8 mouse cellular contexts compared by ENCODE assay signal in the genomic region with DNA sequence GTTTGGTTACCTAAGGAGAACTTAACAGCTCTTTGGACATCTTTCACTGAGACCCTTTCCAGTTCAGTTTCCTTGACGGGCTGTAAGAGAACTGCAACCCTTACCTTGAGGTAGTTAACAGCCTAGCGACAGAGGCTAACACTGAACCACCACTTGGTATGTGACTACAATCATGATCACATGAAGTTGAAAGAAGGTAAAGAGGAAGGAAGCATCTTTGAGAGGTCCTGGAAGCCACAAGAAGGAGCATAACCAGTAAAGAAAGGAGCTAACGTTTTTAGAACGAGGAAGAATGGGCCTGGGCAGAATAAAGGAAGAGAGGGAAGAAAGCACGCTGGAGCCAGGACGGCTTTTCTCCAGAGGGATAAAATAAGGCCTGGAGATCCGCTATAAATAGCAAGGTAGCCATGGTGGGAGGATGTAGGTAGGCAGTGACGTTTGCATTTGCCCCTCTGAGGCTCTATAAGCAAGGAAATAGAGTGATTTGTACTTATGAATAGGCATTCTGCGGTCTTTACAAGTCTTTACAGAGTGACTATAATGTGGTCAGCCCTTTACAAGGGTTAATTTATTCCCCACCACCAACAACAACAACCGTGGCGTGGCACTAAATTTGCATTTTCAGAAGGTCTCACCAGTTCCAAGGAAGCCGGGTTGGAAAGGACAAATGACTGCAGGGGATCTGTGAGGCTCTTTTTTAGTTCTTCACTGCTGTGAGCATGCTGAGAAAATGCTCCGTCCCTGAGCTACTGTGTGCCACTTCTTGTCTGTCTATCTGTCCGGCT. TPM values are rescaled to one million over a fixed set of nuclear protein-coding genes. Genes with fewer than 3 reads are reported as not detected.
DNase-seq lines count a peak whose midpoint lies in the region; ATAC-seq and TF ChIP-seq lines count a peak whose summit lies in the region.

No protein-coding gene starts in this region.

- TF ChIP-seq EP300 in MEL (IDR thresholded peaks at IDR 0.05; ENCODE audit: low read depth in 1 of 2, low read length in 2 of 2) = peak in 1 of 2 experiments; percentile 7; a peak in 3 of 4 replicates

- H3K4me1 ChIP-seq in heart, embryonic 14.5 days (ENCODE audit: control insufficient read depth in 2 of 2, insufficient read depth in 2 of 2, low read length in 2 of 2) = peaks cover 25 to 41% of the 10 kb centered on the region in 2 experiments
- H3K4me1 ChIP-seq in MEL (ENCODE audit: control insufficient read depth in 1 of 2, insufficient read depth in 2 of 2, low read length in 2 of 2) = peaks cover 21 to 48% of the 10 kb centered on the region in 2 experiments
- peaks cover 15% of the 10 kb centered on the region for H3K4me1 ChIP-seq in forebrain, embryonic 15.5 days
- peaks cover 43% of the 10 kb centered on the region for H3K4me1 ChIP-seq in liver, embryonic 15.5 days (replicated peaks)
- peaks cover 12% of the 10 kb centered on the region for H3K4me1 ChIP-seq in stomach, embryonic 16.5 days (ENCODE audit: control insufficient read depth, insufficient read depth, low read length)

- peak overlapping the region; percentile 96 for H3K4me2 ChIP-seq in heart, embryonic 14.5 days (ENCODE audit: low read length)
- H3K4me2 ChIP-seq in forebrain, embryonic 15.5 days (replicated peaks) = peak overlapping the region; percentile 99
- peak overlapping the region; percentile 100 for H3K4me2 ChIP-seq in liver, embryonic 15.5 days
- peak overlapping the region; percentile 94 for H3K4me2 ChIP-seq in stomach, embryonic 16.5 days (ENCODE audit: low read depth, low read length)

- DNase-seq in heart, adult 18-20 months = no peak
- no peak for DNase-seq in MEL (ENCODE audit: low read depth, low spot score)
- no peak for DNase-seq in spleen, postnatal 10 days (ENCODE audit: low spot score in 2 of 2)
- no peak for DNase-seq in spleen, adult 18-20 months

- peak overlapping the region; percentile 65 to 70 for H3K4me3 ChIP-seq in heart, embryonic 14.5 days (ENCODE audit: control insufficient read depth in 1 of 2, insufficient read depth in 1 of 2, low read depth in 1 of 2, low read length in 2 of 2)
- H3K4me3 ChIP-seq in MEL (ENCODE audit: control insufficient read depth in 1 of 2, insufficient read depth in 1 of 2, low read depth in 2 of 2, low read length in 2 of 2) = peak overlapping the region; percentile 30 to 42
- peak overlapping the region; percentile 78 for H3K4me3 ChIP-seq in forebrain, embryonic 15.5 days
- H3K4me3 ChIP-seq in liver, embryonic 15.5 days (replicated peaks) = peak overlapping the region; percentile 72
- peak overlapping the region; percentile 86 for H3K4me3 ChIP-seq in stomach, embryonic 16.5 days (replicated peaks; ENCODE audit: low read length)

- peaks cover 5% of the 10 kb centered on the region; the same call in 1 of the 2 replicates for H3K36me3 ChIP-seq in heart, embryonic 14.5 days (ENCODE audit: control insufficient read depth, insufficient read depth, low read length)
- peaks cover 0 to 47% of the 10 kb centered on the region in 2 experiments; a peak in 2 of 4 replicates for H3K36me3 ChIP-seq in MEL (ENCODE audit: control insufficient read depth in 1 of 2, insufficient read depth in 2 of 2, low read length in 2 of 2)
- H3K36me3 ChIP-seq in forebrain, embryonic 15.5 days = no peaks in the 10 kb centered on the region
- H3K36me3 ChIP-seq in liver, embryonic 15.5 days (replicated peaks) = no peaks in the 10 kb centered on the region
- no peaks in the 10 kb centered on the region for H3K36me3 ChIP-seq in stomach, embryonic 16.5 days (ENCODE audit: control insufficient read depth, insufficient read depth, low read length)

- no peaks in the 10 kb centered on the region for H3K9me3 ChIP-seq in heart, embryonic 14.5 days (ENCODE audit: control insufficient read depth, low read length)
- no peaks in the 10 kb centered on the region for H3K9me3 ChIP-seq in MEL (replicated peaks; ENCODE audit: insufficient read depth, low read length)
- H3K9me3 ChIP-seq in forebrain, embryonic 15.5 days = no peaks in the 10 kb centered on the region
- H3K9me3 ChIP-seq in liver, embryonic 15.5 days (replicated peaks) = no peaks in the 10 kb centered on the region
- no peaks in the 10 kb centered on the region for H3K9me3 ChIP-seq in stomach, embryonic 16.5 days (replicated peaks; ENCODE audit: control insufficient read depth, low read length)

- H3K79me2 ChIP-seq in MEL (ENCODE audit: control insufficient read depth, insufficient read depth, low read length, poor library complexity) = peaks cover 6% of the 10 kb centered on the region

- H3K27me3 ChIP-seq in heart, embryonic 14.5 days (ENCODE audit: control insufficient read depth, insufficient read depth, low read length) = no peaks in the 10 kb centered on the region
- no peaks in the 10 kb centered on the region for H3K27me3 ChIP-seq in MEL (ENCODE audit: control insufficient read depth in 1 of 2, insufficient read depth in 2 of 2, low read length in 2 of 2)
- no peaks in the 10 kb centered on the region for H3K27me3 ChIP-seq in forebrain, embryonic 15.5 days
- H3K27me3 ChIP-seq in liver, embryonic 15.5 days = no peaks in the 10 kb centered on the region; the same call in 1 of the 2 replicates
- H3K27me3 ChIP-seq in stomach, embryonic 16.5 days (ENCODE audit: control insufficient read depth, insufficient read depth, low read length) = no peaks in the 10 kb centered on the region

- no peak for TF ChIP-seq RAD21 in MEL (IDR thresholded peaks at IDR 0.05; ENCODE audit: low read depth, low read length)

- peak overlapping the region; percentile 60 for H3K9ac ChIP-seq in heart, embryonic 14.5 days (ENCODE audit: low read length)
- peak overlapping the region; percentile 78 for H3K9ac ChIP-seq in MEL (ENCODE audit: control insufficient read depth, low read depth, low read length, poor library complexity, severe bottlenecking)
- H3K9ac ChIP-seq in forebrain, embryonic 15.5 days (replicated peaks) = peak overlapping the region; percentile 58; the same call in 1 of the 2 replicates
- peak overlapping the region; percentile 13; the same call in 1 of the 2 replicates for H3K9ac ChIP-seq in liver, embryonic 15.5 days
- H3K9ac ChIP-seq in stomach, embryonic 16.5 days (ENCODE audit: low read length) = peak overlapping the region; percentile 49

- TF ChIP-seq CTCF in MEL (IDR thresholded peaks at IDR 0.05 in 2 of 3, conservative IDR thresholded peaks at IDR 0.05 in 1 of 3; ENCODE audit: control insufficient read depth in 1 of 3, insufficient read depth in 1 of 3, low read depth in 2 of 3, low read length in 3 of 3, poor library complexity in 1 of 3, severe bottlenecking in 1 of 3) = no peak

- peak overlapping the region; percentile 83 to 91 for H3K27ac ChIP-seq in heart, embryonic 14.5 days (replicated peaks in 1 of 2; ENCODE audit: control insufficient read depth in 1 of 2, insufficient read depth in 1 of 2, low read depth in 2 of 2, low read length in 2 of 2)
- H3K27ac ChIP-seq in MEL (ENCODE audit: control insufficient read depth, low read depth, low read length) = peak overlapping the region; percentile 96
- peak overlapping the region; percentile 49 for H3K27ac ChIP-seq in forebrain, embryonic 15.5 days (replicated peaks)
- H3K27ac ChIP-seq in liver, embryonic 15.5 days (replicated peaks) = peak overlapping the region; percentile 46
- peak overlapping the region; percentile 94 for H3K27ac ChIP-seq in stomach, embryonic 16.5 days (ENCODE audit: low read length)

- TF ChIP-seq POLR2A in MEL (IDR thresholded peaks at IDR 0.05; ENCODE audit: control insufficient read depth in 1 of 2, insufficient read depth in 1 of 2, low read depth in 1 of 2, low read length in 2 of 2, poor library complexity in 1 of 2) = peak in 1 of 2 experiments; percentile 20; a peak in 2 of 4 replicates

- no peak for ATAC-seq in heart, embryonic 14.5 days (ENCODE audit: insufficient number of reproducible peaks, insufficient read depth, low FRiP score, low read depth)
- ATAC-seq in forebrain, embryonic 15.5 days (replicated peaks) = peak; percentile 9; the same call in 1 of the 2 replicates
- no peak for ATAC-seq in liver, embryonic 15.5 days (ENCODE audit: insufficient read depth)
- ATAC-seq in stomach, embryonic 16.5 days (ENCODE audit: insufficient read depth, low FRiP score) = no peak

- WGBS in heart, embryonic 14.5 days = 34% methylated on average over 14 of the region's 14 CpGs
- WGBS in forebrain, embryonic 15.5 days = 13% methylated on average over 14 of the region's 14 CpGs
- WGBS in liver, embryonic 15.5 days (ENCODE audit: insufficient replicate concordance) = 32% methylated on average over 14 of the region's 14 CpGs
- 38% methylated on average over 14 of the region's 14 CpGs for WGBS in stomach, embryonic 16.5 days

RNA-seq across cellular contexts. Expression of gene Avpi1, which starts 0.8 kb away (rescaled TPM):
- 36.0 and 38.2 TPM in 2 replicates for polyA plus RNA-seq in heart, embryonic 14.5 days (2014; fragmentation: Nextera tagmentation; extraction: Ambion mirVana)
- total RNA-seq in heart, adult 18-20 months (2021) = 10 to 100 TPM; 10.1 to 12.4 TPM
- 49.5 and 54.8 TPM in 2 replicates for total RNA-seq in MEL (2012; rRNA removed)
- 10 to 100 TPM in 1 of 2 experiments, not detected in 1; 53.3 TPM for polyA plus RNA-seq in MEL (2012; ENCODE audit: insufficient read depth in 1 of 2, insufficient read length in 2 of 2, low read depth in 1 of 2, low replicate concordance in 2 of 2, missing spikeins in 1 of 2)
- polyA plus RNA-seq in forebrain, embryonic 15.5 days (2015; fragmentation: Nextera tagmentation; extraction: Ambion mirVana) = 7.2 and 8.1 TPM in 2 replicates
- polyA plus RNA-seq in liver, embryonic 15.5 days (2015; fragmentation: Nextera tagmentation; extraction: Ambion mirVana) = 19.9 and 25.0 TPM in 2 replicates
- polyA plus RNA-seq in stomach, embryonic 16.5 days (2015; fragmentation: Nextera tagmentation; extraction: Ambion mirVana) = 52.4 and 63.5 TPM in 2 replicates

RNA-seq across cellular contexts. Expression of gene Marveld1, which starts 17.5 kb away (rescaled TPM):
- polyA plus RNA-seq in heart, embryonic 14.5 days (2014; fragmentation: Nextera tagmentation; extraction: Ambion mirVana) = 17.8 and 25.0 TPM in 2 replicates
- 10 to 100 TPM; 19.1 to 21.1 TPM for total RNA-seq in heart, adult 18-20 months (2021)
- total RNA-seq in MEL (2012; rRNA removed) = 7.9 and 9.7 TPM in 2 replicates
- polyA plus RNA-seq in MEL (2012; ENCODE audit: insufficient read depth in 1 of 2, insufficient read length in 2 of 2, low read depth in 1 of 2, low replicate concordance in 2 of 2, missing spikeins in 1 of 2) = 10 to 100 TPM in 1 of 2 experiments, not detected in 1; 24.4 TPM
- polyA plus RNA-seq in forebrain, embryonic 15.5 days (2015; fragmentation: Nextera tagmentation; extraction: Ambion mirVana) = 1.7 and 2.6 TPM in 2 replicates
- polyA plus RNA-seq in liver, embryonic 15.5 days (2015; fragmentation: Nextera tagmentation; extraction: Ambion mirVana) = 3.2 and 4.7 TPM in 2 replicates
- polyA plus RNA-seq in stomach, embryonic 16.5 days (2015; fragmentation: Nextera tagmentation; extraction: Ambion mirVana) = 8.7 and 8.9 TPM in 2 replicates

RNA-seq across cellular contexts. Expression of gene Zfyve27, which starts 34.0 kb away (rescaled TPM):
- 14.7 and 15.7 TPM in 2 replicates for polyA plus RNA-seq in heart, embryonic 14.5 days (2014; fragmentation: Nextera tagmentation; extraction: Ambion mirVana)
- 10 to 100 TPM; 17.3 to 21.3 TPM for total RNA-seq in heart, adult 18-20 months (2021)
- total RNA-seq in MEL (2012; rRNA removed) = 22.0 and 27.0 TPM in 2 replicates
- 10 to 100 TPM in 1 of 2 experiments, not detected in 1; 40.2 TPM for polyA plus RNA-seq in MEL (2012; ENCODE audit: insufficient read depth in 1 of 2, insufficient read length in 2 of 2, low read depth in 1 of 2, low replicate concordance in 2 of 2, missing spikeins in 1 of 2)
- polyA plus RNA-seq in forebrain, embryonic 15.5 days (2015; fragmentation: Nextera tagmentation; extraction: Ambion mirVana) = 64.1 and 64.8 TPM in 2 replicates
- polyA plus RNA-seq in liver, embryonic 15.5 days (2015; fragmentation: Nextera tagmentation; extraction: Ambion mirVana) = 8.8 and 10.1 TPM in 2 replicates
- 23.8 and 24.5 TPM in 2 replicates for polyA plus RNA-seq in stomach, embryonic 16.5 days (2015; fragmentation: Nextera tagmentation; extraction: Ambion mirVana)

RNA-seq across cellular contexts. Expression of gene Pi4k2a, which starts 39.4 kb away (rescaled TPM):
- 19.2 and 20.2 TPM in 2 replicates for polyA plus RNA-seq in heart, embryonic 14.5 days (2014; fragmentation: Nextera tagmentation; extraction: Ambion mirVana)
- total RNA-seq in heart, adult 18-20 months (2021) = 10 to 100 TPM; 18.2 to 19.3 TPM
- total RNA-seq in MEL (2012; rRNA removed) = 10.2 and 12.2 TPM in 2 replicates
- 10 to 100 TPM in 1 of 2 experiments, not detected in 1; 30.3 TPM for polyA plus RNA-seq in MEL (2012; ENCODE audit: insufficient read depth in 1 of 2, insufficient read length in 2 of 2, low read depth in 1 of 2, low replicate concordance in 2 of 2, missing spikeins in 1 of 2)
- polyA plus RNA-seq in forebrain, embryonic 15.5 days (2015; fragmentation: Nextera tagmentation; extraction: Ambion mirVana) = 29.4 and 33.6 TPM in 2 replicates
- polyA plus RNA-seq in liver, embryonic 15.5 days (2015; fragmentation: Nextera tagmentation; extraction: Ambion mirVana) = 10.5 and 11.1 TPM in 2 replicates
- 6.8 and 7.0 TPM in 2 replicates for polyA plus RNA-seq in stomach, embryonic 16.5 days (2015; fragmentation: Nextera tagmentation; extraction: Ambion mirVana)

RNA-seq across cellular contexts. Expression of gene Morn4, which starts 43.5 kb away (rescaled TPM):
- 14.0 and 15.6 TPM in 2 replicates for polyA plus RNA-seq in heart, embryonic 14.5 days (2014; fragmentation: Nextera tagmentation; extraction: Ambion mirVana)
- total RNA-seq in heart, adult 18-20 months (2021) = 1 to 10 TPM; 2.3 to 3.1 TPM
- 4.9 and 5.7 TPM in 2 replicates for total RNA-seq in MEL (2012; rRNA removed)
- polyA plus RNA-seq in MEL (2012; ENCODE audit: insufficient read depth in 1 of 2, insufficient read length in 2 of 2, low read depth in 1 of 2, low replicate concordance in 2 of 2, missing spikeins in 1 of 2) = 10 to 100 TPM in 1 of 2 experiments, not detected in 1; 18.4 TPM
- polyA plus RNA-seq in forebrain, embryonic 15.5 days (2015; fragmentation: Nextera tagmentation; extraction: Ambion mirVana) = 163 and 169 TPM in 2 replicates
- polyA plus RNA-seq in liver, embryonic 15.5 days (2015; fragmentation: Nextera tagmentation; extraction: Ambion mirVana) = 1.4 TPM in 2 replicates
- 15.3 and 16.0 TPM in 2 replicates for polyA plus RNA-seq in stomach, embryonic 16.5 days (2015; fragmentation: Nextera tagmentation; extraction: Ambion mirVana)

Comparison
In these comparisons a context has a peak if more than half of its experiments do, and no peak if none do; other contexts are left out.
1. H3K27ac ChIP-seq: peak in every context shown above with its lines; median percentile 96 in MEL; 94 in stomach, embryonic 16.5 days; 87 in heart, embryonic 14.5 days; 49 in forebrain, embryonic 15.5 days; 46 in liver, embryonic 15.5 days.
2. H3K4me3 ChIP-seq: peak in every context shown above with its lines; median percentile 86 in stomach, embryonic 16.5 days; 78 in forebrain, embryonic 15.5 days; 72 in liver, embryonic 15.5 days; 68 in heart, embryonic 14.5 days; 36 in MEL.
3. H3K9ac ChIP-seq: peak in every context shown above with its lines; median percentile 78 in MEL; 60 in heart, embryonic 14.5 days; 58 in forebrain, embryonic 15.5 days; 49 in stomach, embryonic 16.5 days; 13 in liver, embryonic 15.5 days.